Mouse (Mus musculus) embryonic facial prominence, embryonic 14.5 days (tissue): ENCODE results near the gene Zfp459. TPM values are rescaled to one million over a fixed set of nuclear protein-coding genes. Genes with fewer than 3 reads are reported as not detected.
"Not testable (repeated sequence)": the region's sequence is repeated elsewhere in the genome, so short reads cannot be mapped to it uniquely, and the experiment has no call there.

Experiments
- ATAC-seq: fragments of 200-750 bp; cut with Nextera tagmentation; 2 replicates; pipeline ENCODE4 v1.8.0; 2017; ENCODE audit warnings: low read depth, moderate number of reproducible peaks, moderate TSS enrichment
- DNase-seq: peaks from one replicate; pipeline ENCODE4 v3.0.0-alpha.2; 2015; ENCODE audit warnings: low spot score
- H3K27ac ChIP-seq: fragments of 300-500 bp; sonication (generic); replicated peaks from 2 replicates; pipeline ENCODE4 v1.5.1; 2014; ENCODE audit warnings: low read depth, mild to moderate bottlenecking, low read length, moderate library complexity
- H3K27me3 ChIP-seq: fragments of 300-500 bp; sonication (generic); replicated peaks from 2 replicates; pipeline ENCODE4 v1.6.1; 2014; ENCODE audit warnings: low read length; ENCODE audit not compliant: control insufficient read depth, insufficient read depth
- H3K36me3 ChIP-seq: fragments of 300-500 bp; sonication (generic); 2 replicates; pipeline ENCODE4 v1.6.1; 2014; ENCODE audit warnings: low read length, mixed read lengths; ENCODE audit not compliant: control insufficient read depth, insufficient read depth
- H3K4me1 ChIP-seq: fragments of 300-500 bp; sonication (generic); 2 replicates; pipeline ENCODE4 v1.6.1; 2014; ENCODE audit warnings: antibody characterized with exemption, low read length; ENCODE audit not compliant: control insufficient read depth, insufficient read depth
- H3K4me2 ChIP-seq: fragments of 300-500 bp; sonication (generic); 2 replicates; pipeline ENCODE4 v1.6.1; 2014; ENCODE audit warnings: low read depth, mild to moderate bottlenecking, low read length, moderate library complexity, mixed read lengths
- H3K4me3 ChIP-seq: fragments of 300-500 bp; sonication (generic); 2 replicates; pipeline ENCODE4 v1.5.1; 2014; ENCODE audit warnings: low read depth, mild to moderate bottlenecking, low read length
- H3K9ac ChIP-seq: fragments of 300-500 bp; sonication (generic); 2 replicates; pipeline ENCODE4 v1.6.1; 2014; ENCODE audit warnings: low read depth, mild to moderate bottlenecking, low read length, moderate library complexity, mixed read lengths
- H3K9me3 ChIP-seq: fragments of 300-500 bp; sonication (generic); 2 replicates; pipeline ENCODE4 v1.6.1; 2016; ENCODE audit warnings: low read length; ENCODE audit not compliant: control insufficient read depth
- WGBS: fragments of 180-500 bp; shearing (Covaris S2); extraction: QIAGEN DNeasy Blood & Tissue Kit; methylation state at CpG from one replicate; pipeline ENCODE4 v1.1.7; 2014; 5-methylcytosine and 5-hydroxymethylcytosine counted together
- polyA plus RNA-seq: library from polyadenylated mRNA; unstranded; fragments of >200 nt; fragmentation: Nextera tagmentation; extraction: Ambion mirVana; gene quantifications from 2 replicates; pipeline ENCODE4 v1.2.1, GENCODE M21; 2014

Gene Zfp459
- polyA plus RNA-seq, 1 experiment from 2014 or later: 1.0 TPM

- not testable (repeated sequence) for H3K4me1 ChIP-seq, ATAC-seq, H3K9ac ChIP-seq, H3K4me2 ChIP-seq, DNase-seq, H3K27ac ChIP-seq, H3K9me3 ChIP-seq, H3K4me3 ChIP-seq, H3K27me3 ChIP-seq, H3K36me3 ChIP-seq
- WGBS: 82% methylated on average over 2 of the region's 2 CpGs
Measured at GRCm38 (mm10) chr13:67422532-67422931, 1.3 kb upstream of the Zfp459 start.

GRCm38 (mm10) chr13:67420558-67421206 lies 536 bp downstream of the Zfp459 start:
- Histone ChIP-seq H3K36me3 (no peaks in the 10 kb centered on the region), H3K4me3 (peak overlapping the region; percentile 57), H3K9ac (peak overlapping the region; percentile 65), H3K27ac (no peak overlapping the region), H3K27me3 (no peaks in the 10 kb centered on the region), H3K9me3 (no peaks in the 10 kb centered on the region), H3K4me1 (no peaks in the 10 kb centered on the region), H3K4me2 (peak overlapping the region; percentile 69)
- no peak for ATAC-seq
- WGBS: 30% methylated on average over 11 of the region's 11 CpGs
- DNase-seq: no peak

GRCm38 (mm10) chr13:67416811-67417210 lies 4.4 kb downstream of the Zfp459 start:
- Histone ChIP-seq H3K9ac (no peak overlapping the region), H3K36me3 (no peaks in the 10 kb centered on the region), H3K4me2 (no peak overlapping the region), H3K9me3 (no peaks in the 10 kb centered on the region), H3K27me3 (no peaks in the 10 kb centered on the region), H3K27ac (no peak overlapping the region), H3K4me3 (no peak overlapping the region), H3K4me1 (no peaks in the 10 kb centered on the region)
- ATAC-seq (no peak), DNase-seq (no peak)
- WGBS: 89% methylated on average over 3 of the region's 3 CpGs

GRCm38 (mm10) chr13:67415759-67416158 lies 5.5 kb downstream of the Zfp459 start:
- DNase-seq (no peak), ATAC-seq (no peak)
- Histone ChIP-seq H3K27me3 (no peaks in the 10 kb centered on the region), H3K36me3 (no peaks in the 10 kb centered on the region), H3K4me2 (no peak overlapping the region), H3K4me3 (no peak overlapping the region), H3K27ac (no peak overlapping the region), H3K9ac (no peak overlapping the region), H3K4me1 (no peaks in the 10 kb centered on the region), H3K9me3 (no peaks in the 10 kb centered on the region)
- WGBS: 89% methylated on average over 6 of the region's 6 CpGs

GRCm38 (mm10) chr13:67413634-67414033 lies 7.6 kb downstream of the Zfp459 start:
- H3K9ac ChIP-seq, H3K36me3 ChIP-seq, H3K27ac ChIP-seq, ATAC-seq, H3K9me3 ChIP-seq, DNase-seq, H3K27me3 ChIP-seq, H3K4me1 ChIP-seq, H3K4me2 ChIP-seq, H3K4me3 ChIP-seq: not testable (repeated sequence)
- 68% methylated on average over 3 of the region's 3 CpGs for whole genome bisulfite sequencing

GRCm38 (mm10) chr13:67399183-67399903 lies 21.9 kb downstream of the Zfp459 start, which contains the start of gene Zfp429:
TSS of gene Zfp429 (minus strand) at chr13:67399819.
- H3K4me2 ChIP-seq: peak within 1 kb of the TSS; percentile 57
- H3K27ac ChIP-seq, H3K27me3 ChIP-seq, H3K4me1 ChIP-seq, H3K9me3 ChIP-seq, H3K36me3 ChIP-seq: not testable (repeated sequence)
- 2% methylated on average over 14 of the region's 16 CpGs for WGBS
- ATAC-seq: peak; percentile 96
- H3K4me3 ChIP-seq: peak within 1 kb of the TSS; percentile 59
- H3K9ac ChIP-seq: peak within 1 kb of the TSS; percentile 66
- peak; percentile 90 for DNase-seq

- H3K36me3 ChIP-seq, H3K4me1 ChIP-seq, H3K9ac ChIP-seq, H3K4me2 ChIP-seq, ATAC-seq, H3K27me3 ChIP-seq, H3K4me3 ChIP-seq, H3K27ac ChIP-seq, H3K9me3 ChIP-seq, DNase-seq: not testable (repeated sequence)
- 66% methylated on average over 3 of the region's 3 CpGs for WGBS
Measured at GRCm38 (mm10) chr13:67376255-67376654, 45.0 kb downstream of the Zfp459 start.

- 20% methylated on average over 13 of the region's 15 CpGs for WGBS
- ATAC-seq: peak; percentile 94
Measured at GRCm38 (mm10) chr13:67375050-67375911, 45.9 kb downstream of the Zfp459 start, which contains the start of the genes Gm28041 and Zfp456. TSS of gene Gm28041 (minus strand) at chr13:67375733. TSS of gene Zfp456 (minus strand) at chr13:67375810.

More at GRCm38 (mm10) chr13:67375050-67375911, 45.9 kb downstream of the Zfp459 start, which contains the start of the genes Gm28041 and Zfp456:
- peak within 1 kb of the TSS; percentile 54; the same call in 1 of the 2 replicates for H3K9ac ChIP-seq
- peak within 1 kb of the TSS; percentile 50 for H3K4me3 ChIP-seq
- H3K27ac ChIP-seq, H3K27me3 ChIP-seq, H3K4me1 ChIP-seq, H3K36me3 ChIP-seq, H3K9me3 ChIP-seq: not testable (repeated sequence)
- H3K4me2 ChIP-seq: peak within 1 kb of the TSS; percentile 59
- peak; percentile 83 for DNase-seq
